ENCODE assay signal across 8 mouse cellular contexts in genomic region chr15:99416348-99416882, GRCm38 (mm10). TPM values are rescaled to one million over a fixed set of nuclear protein-coding genes. Genes with fewer than 3 reads are reported as not detected.
DNase-seq lines count a peak whose midpoint lies in the region; TF ChIP-seq lines count a peak whose summit lies in the region.

No protein-coding gene starts in this region.

- TF ChIP-seq POLR2A in kidney, adult 2 months (IDR thresholded peaks at IDR 0.05; ENCODE audit: low read depth, low read length) = no peak

- TF ChIP-seq CTCF in kidney, adult 2 months (conservative IDR thresholded peaks at IDR 0.05; ENCODE audit: insufficient read depth, insufficient read length, low read depth, low read length) = peak; percentile 100

- no peak overlapping the region for H3K4me3 ChIP-seq in kidney, adult 2 months (ENCODE audit: insufficient read depth, low read depth, low read length)

- H3K36me3 ChIP-seq in kidney, adult 2 months (ENCODE audit: control insufficient read depth, insufficient read depth, low read length) = no peaks in the 10 kb centered on the region

- 11% methylated on average over 13 of the region's 13 CpGs for WGBS in kidney, adult 2 months

- DNase-seq in 3134 (ENCODE audit: extremely low read depth, insufficient read length, low spot score) = peak; percentile 75
- peak; percentile 79 to 94 for DNase-seq in adrenal gland, adult (ENCODE audit: inconsistent age in 2 of 2, low spot score in 1 of 2)
- DNase-seq in embryo, embryonic 10.5 days (ENCODE audit: low spot score) = peak; percentile 93
- DNase-seq in heart, adult 11 months = peak; percentile 96
- DNase-seq in kidney, adult 2 months = peak; percentile 87
- DNase-seq in liver = peak; percentile 80
- DNase-seq in monocyte, adult 2 months (ENCODE audit: low read depth in 1 of 2, low spot score in 2 of 2) = peak; percentile 57 to 72
- DNase-seq in spleen, postnatal 14 days (ENCODE audit: low spot score in 2 of 2) = peak; percentile 53 to 77

- H3K27ac ChIP-seq in kidney, adult 2 months (ENCODE audit: insufficient read depth, low read depth, low read length) = no peak overlapping the region

- peaks cover 6% of the 10 kb centered on the region; the same call in 1 of the 2 replicates for H3K4me1 ChIP-seq in kidney, adult 2 months (ENCODE audit: control insufficient read depth, insufficient read depth, low read length)

- H3K27me3 ChIP-seq in kidney, adult 2 months (replicated peaks; ENCODE audit: control insufficient read depth, insufficient read depth, low read length) = no peaks in the 10 kb centered on the region

RNA-seq across cellular contexts. Expression of gene Tmbim6, which starts 23.7 kb away (rescaled TPM):
- 2,322 and 2,701 TPM in 2 replicates for polyA plus RNA-seq in kidney, adult 2 months (2012; rRNA removed)

RNA-seq across cellular contexts. Expression of gene Nckap5l, which starts 41.1 kb away (rescaled TPM):
- 3.1 and 3.9 TPM in 2 replicates for polyA plus RNA-seq in kidney, adult 2 months (2012; rRNA removed)

RNA-seq across cellular contexts. Expression of gene Fmnl3, which starts 46.1 kb away (rescaled TPM):
- polyA plus RNA-seq in kidney, adult 2 months (2012; rRNA removed) = 26.8 and 26.9 TPM in 2 replicates

RNA-seq across cellular contexts. Expression of gene Bcdin3d, which starts 58.1 kb away (rescaled TPM):
- polyA plus RNA-seq in kidney, adult 2 months (2012; rRNA removed) = 5.8 and 7.0 TPM in 2 replicates
